Mouse (Mus musculus) urinary bladder, postnatal 4 days (tissue): ENCODE results near the gene Nek8.

Experiments used
- DNase-seq, 2 experiments: peaks; one replicate each; pipeline ENCODE4 v3.0.0; 2021 to 2022; ENCODE audit warnings: low spot score in 2 of 2

The Nek8 gene

GRCm38 (mm10) chr11:78166640-78167039 lies 9.8 kb downstream of the Nek8 start:
- no peak for DNase-seq

- no peak for DNase-seq
These were observed 10.3 kb downstream of the Nek8 start for GRCm38 (mm10) chr11:78166161-78166560.

- peak; percentile 65 to 70 for DNase-seq
These were observed 10.7 kb downstream of the Nek8 start for GRCm38 (mm10) chr11:78165761-78166109.

GRCm38 (mm10) chr11:78164924-78165760 lies 11.3 kb downstream of the Nek8 start, which contains the start of gene Traf4:
TSS of gene Traf4 (minus strand) at chr11:78165589.
- DNase-seq: peak; percentile 76 to 83

GRCm38 (mm10) chr11:78164604-78164923 lies 11.9 kb downstream of the Nek8 start:
- no peak for DNase-seq

- peak; percentile 68 to 74 for DNase-seq
These were observed 12.5 kb downstream of the Nek8 start for GRCm38 (mm10) chr11:78163681-78164603.

- no peak for DNase-seq
These were observed 13.4 kb downstream of the Nek8 start for GRCm38 (mm10) chr11:78163045-78163444.

- DNase-seq: no peak
These were observed 14.0 kb downstream of the Nek8 start for GRCm38 (mm10) chr11:78162504-78162903.

- no peak for DNase-seq
These were observed 14.5 kb downstream of the Nek8 start for GRCm38 (mm10) chr11:78161968-78162367.

GRCm38 (mm10) chr11:78161169-78161568 lies 15.3 kb downstream of the Nek8 start:
- no peak for DNase-seq

- DNase-seq: no peak
These were observed 15.8 kb downstream of the Nek8 start for GRCm38 (mm10) chr11:78160675-78161074.

GRCm38 (mm10) chr11:78160171-78160570 lies 16.3 kb downstream of the Nek8 start:
- DNase-seq: no peak

- no peak for DNase-seq
These were observed 16.9 kb downstream of the Nek8 start for GRCm38 (mm10) chr11:78159557-78159956.

GRCm38 (mm10) chr11:78159096-78159495 lies 17.4 kb downstream of the Nek8 start:
- DNase-seq: peak; percentile 70 to 82

GRCm38 (mm10) chr11:78156156-78156699 lies 20.2 kb downstream of the Nek8 start:
- no peak for DNase-seq

- no peak for DNase-seq
These were observed 20.8 kb downstream of the Nek8 start for GRCm38 (mm10) chr11:78155674-78156073.

- no peak for DNase-seq
These were observed 22.7 kb downstream of the Nek8 start for GRCm38 (mm10) chr11:78153778-78154177.

- no peak for DNase-seq
These were observed 23.9 kb downstream of the Nek8 start for GRCm38 (mm10) chr11:78152299-78153231.

GRCm38 (mm10) chr11:78151161-78151560 lies 25.3 kb downstream of the Nek8 start:
- no peak for DNase-seq

GRCm38 (mm10) chr11:78146707-78147543 lies 29.6 kb downstream of the Nek8 start:
- no peak for DNase-seq
